Mouse (Mus musculus): ENCODE results near the gene Stx11. TPM values are rescaled to one million over a fixed set of nuclear protein-coding genes. Genes with fewer than 3 reads are reported as not detected.

Gene Stx11
- polyA plus RNA-seq, 1 experiment = 6.9 TPM

- Histone ChIP-seq H3K4me2 (ENCODE audit: low read depth) (no peak overlapping the region), H3K36me3 (ENCODE audit: control insufficient read depth, insufficient read depth) (no peaks in the 10 kb centered on the region), H3K79me2 (ENCODE audit: control insufficient read depth, insufficient read depth) (no peaks in the 10 kb centered on the region), H3K4me3 (no peak overlapping the region), H3K27me3 (ENCODE audit: control insufficient read depth, insufficient read depth, insufficient read length) (no peaks in the 10 kb centered on the region), H3ac (ENCODE audit: control insufficient read depth, insufficient read length) (no peak overlapping the region)
- TF ChIP-seq CEBPB (IDR thresholded peaks at IDR 0.05; ENCODE audit: insufficient read depth, poor library complexity, severe bottlenecking) (no peak), REST (IDR thresholded peaks at IDR 0.05; ENCODE audit: insufficient read depth, insufficient read length) (no peak), MYOG (IDR thresholded peaks at IDR 0.05; ENCODE audit: control insufficient read depth in 1 of 3, insufficient read depth in 1 of 3, insufficient read length in 2 of 3, low read depth in 2 of 3) (no peak), MAX (IDR thresholded peaks at IDR 0.05; ENCODE audit: low read depth) (no peak), TCF12 (IDR thresholded peaks at IDR 0.05; ENCODE audit: insufficient read depth, poor library complexity, severe bottlenecking) (no peak), POLR2AphosphoS2 (IDR thresholded peaks at IDR 0.05; ENCODE audit: insufficient read length, low read depth) (no peak), MYOD1 (IDR thresholded peaks at IDR 0.05; ENCODE audit: control insufficient read depth in 1 of 3, insufficient read length in 2 of 3, low read depth in 2 of 3) (no peak), POLR2A (IDR thresholded peaks at IDR 0.05; ENCODE audit: insufficient read length, low read depth) (no peak), E2F4 (IDR thresholded peaks at IDR 0.05; ENCODE audit: insufficient read depth) (no peak), USF1 (IDR thresholded peaks at IDR 0.05; ENCODE audit: low read depth) (no peak), TCF3 (IDR thresholded peaks at IDR 0.05; ENCODE audit: insufficient read length, low read depth) (no peak), SRF (IDR thresholded peaks at IDR 0.05; ENCODE audit: control insufficient read depth, insufficient read length, low read depth) (no peak)
Measured at GRCm38 (mm10) chr10:12985028-12985427, 20.9 kb upstream of the Stx11 start.

DNA sequence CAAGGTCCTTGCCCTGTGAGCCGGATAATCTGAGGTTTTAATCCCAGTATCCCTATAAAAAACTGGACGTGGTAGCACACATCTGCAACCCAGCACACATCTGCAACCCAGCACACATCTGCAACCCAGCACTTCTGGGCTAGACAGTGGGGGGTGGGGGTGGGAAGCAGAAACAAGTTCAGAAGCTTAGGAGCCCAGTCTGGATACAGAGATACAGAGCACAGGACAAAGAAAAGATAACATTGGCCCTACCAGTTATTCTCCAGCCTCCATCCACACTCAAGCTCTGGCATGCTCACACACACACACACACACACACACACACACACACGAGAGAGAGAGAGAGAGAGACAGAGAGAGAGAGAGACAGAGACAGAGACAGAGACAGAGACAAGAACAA lies 19.4 kb upstream of the Stx11 start:
- no peaks in the 10 kb centered on the region for H3K27me3 ChIP-seq (ENCODE audit: control insufficient read depth, insufficient read depth, insufficient read length)
- TF ChIP-seq E2F4 (IDR thresholded peaks at IDR 0.05; ENCODE audit: insufficient read depth) (no peak), SRF (IDR thresholded peaks at IDR 0.05; ENCODE audit: control insufficient read depth, insufficient read length, low read depth) (no peak), CEBPB (IDR thresholded peaks at IDR 0.05; ENCODE audit: insufficient read depth, poor library complexity, severe bottlenecking) (no peak), MAX (IDR thresholded peaks at IDR 0.05; ENCODE audit: low read depth) (no peak), TCF3 (IDR thresholded peaks at IDR 0.05; ENCODE audit: insufficient read length, low read depth) (no peak), REST (IDR thresholded peaks at IDR 0.05; ENCODE audit: insufficient read depth, insufficient read length) (no peak)
- no peak overlapping the region for H3K4me2 ChIP-seq (ENCODE audit: low read depth)

DNA sequence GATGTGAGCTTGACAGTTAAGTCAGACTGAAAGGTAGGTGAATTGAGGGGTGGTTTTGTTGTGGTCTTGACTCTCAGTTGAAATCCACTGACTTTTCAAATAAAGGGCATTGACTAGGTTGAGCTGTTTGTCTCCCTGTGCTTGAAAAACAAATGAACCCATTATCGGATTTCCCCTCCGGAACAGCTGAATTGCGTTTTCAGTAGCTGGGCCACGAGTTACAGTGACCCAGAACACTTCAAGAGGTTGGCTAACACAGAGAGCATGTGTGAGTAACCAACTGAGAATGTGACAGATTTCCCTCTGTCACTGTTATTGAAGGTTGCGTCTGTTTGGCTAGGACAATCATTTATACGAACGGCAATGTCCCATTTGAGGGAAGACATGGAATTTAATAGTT lies 17.0 kb upstream of the Stx11 start:
- Histone ChIP-seq H3K36me3 (ENCODE audit: control insufficient read depth, insufficient read depth) (no peaks in the 10 kb centered on the region), H3K4me3 (no peak overlapping the region), H3ac (ENCODE audit: control insufficient read depth, insufficient read length) (no peak overlapping the region), H3K79me2 (ENCODE audit: control insufficient read depth, insufficient read depth) (no peaks in the 10 kb centered on the region), H3K27me3 (ENCODE audit: control insufficient read depth, insufficient read depth, insufficient read length) (no peaks in the 10 kb centered on the region), H3K4me2 (ENCODE audit: low read depth) (no peak overlapping the region)
- no peak for TF ChIP-seq USF1 (IDR thresholded peaks at IDR 0.05; ENCODE audit: low read depth)
- TF ChIP-seq POLR2AphosphoS2 (IDR thresholded peaks at IDR 0.05; ENCODE audit: insufficient read length, low read depth) = no peak
- no peak for TF ChIP-seq MAX (IDR thresholded peaks at IDR 0.05; ENCODE audit: low read depth)
- TF ChIP-seq REST (IDR thresholded peaks at IDR 0.05; ENCODE audit: insufficient read depth, insufficient read length) = no peak
- TF ChIP-seq MYOG (IDR thresholded peaks at IDR 0.05; ENCODE audit: control insufficient read depth in 1 of 3, insufficient read depth in 1 of 3, insufficient read length in 2 of 3, low read depth in 2 of 3) = peak in 2 of 3 experiments; percentile 36 to 40

More for the DNA sequence above, 19.4 kb upstream of the Stx11 start:
- Histone ChIP-seq H3ac (ENCODE audit: control insufficient read depth, insufficient read length) (no peak overlapping the region), H3K79me2 (ENCODE audit: control insufficient read depth, insufficient read depth) (no peaks in the 10 kb centered on the region), H3K4me3 (no peak overlapping the region), H3K36me3 (ENCODE audit: control insufficient read depth, insufficient read depth) (no peaks in the 10 kb centered on the region)

- no peaks in the 10 kb centered on the region for H3K79me2 ChIP-seq (ENCODE audit: control insufficient read depth, insufficient read depth)
- H3K36me3 ChIP-seq (ENCODE audit: control insufficient read depth, insufficient read depth) = no peaks in the 10 kb centered on the region
- TF ChIP-seq SRF (IDR thresholded peaks at IDR 0.05; ENCODE audit: control insufficient read depth, insufficient read length, low read depth) (no peak), MYOG (IDR thresholded peaks at IDR 0.05; ENCODE audit: control insufficient read depth in 1 of 3, insufficient read depth in 1 of 3, insufficient read length in 2 of 3, low read depth in 2 of 3) (peak in 1 of 3 experiments; percentile 41)
- no peak overlapping the region for H3K4me2 ChIP-seq (ENCODE audit: low read depth)
- no peaks in the 10 kb centered on the region for H3K27me3 ChIP-seq (ENCODE audit: control insufficient read depth, insufficient read depth, insufficient read length)
- H3K4me3 ChIP-seq = no peak overlapping the region
- no peak overlapping the region for H3ac ChIP-seq (ENCODE audit: control insufficient read depth, insufficient read length)
Measured at GRCm38 (mm10) chr10:12977787-12978212, 13.7 kb upstream of the Stx11 start.

DNA sequence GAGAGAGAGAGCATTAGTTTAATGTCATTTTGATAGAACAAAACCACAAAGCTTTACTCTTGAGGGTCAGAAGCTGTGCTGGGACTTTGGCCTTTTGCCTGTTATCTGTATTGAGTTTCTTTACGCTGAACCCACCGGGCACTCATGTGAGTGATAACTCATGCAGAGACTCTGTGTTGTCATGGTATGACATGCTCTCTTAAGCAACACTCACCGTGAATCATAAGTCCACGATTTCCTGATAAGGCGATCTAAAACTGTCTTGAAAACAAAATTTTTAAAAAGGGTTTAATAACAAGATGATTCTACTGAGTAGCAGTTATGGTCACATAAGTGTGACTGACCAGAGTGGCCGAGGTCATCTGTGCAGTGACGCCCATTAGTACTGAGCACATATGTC lies 12.5 kb upstream of the Stx11 start:
- H3K79me2 ChIP-seq (ENCODE audit: control insufficient read depth, insufficient read depth) = no peaks in the 10 kb centered on the region
- H3K36me3 ChIP-seq (ENCODE audit: control insufficient read depth, insufficient read depth) = no peaks in the 10 kb centered on the region
- no peaks in the 10 kb centered on the region for H3K27me3 ChIP-seq (ENCODE audit: control insufficient read depth, insufficient read depth, insufficient read length)
- TF ChIP-seq CEBPB (IDR thresholded peaks at IDR 0.05; ENCODE audit: insufficient read depth, poor library complexity, severe bottlenecking) = peak; percentile 24; the same call in 1 of the 2 replicates
- no peak for TF ChIP-seq MYOD1 (IDR thresholded peaks at IDR 0.05; ENCODE audit: control insufficient read depth in 1 of 3, insufficient read length in 2 of 3, low read depth in 2 of 3)
- TF ChIP-seq TCF12 (IDR thresholded peaks at IDR 0.05; ENCODE audit: insufficient read depth, poor library complexity, severe bottlenecking) = no peak
- no peak overlapping the region for H3K4me3 ChIP-seq
- no peak overlapping the region for H3ac ChIP-seq (ENCODE audit: control insufficient read depth, insufficient read length)
- H3K4me2 ChIP-seq (ENCODE audit: low read depth) = no peak overlapping the region

GRCm38 (mm10) chr10:12975957-12976356 lies 11.9 kb upstream of the Stx11 start:
- no peak for TF ChIP-seq TCF12 (IDR thresholded peaks at IDR 0.05; ENCODE audit: insufficient read depth, poor library complexity, severe bottlenecking)
- no peak for TF ChIP-seq TCF3 (IDR thresholded peaks at IDR 0.05; ENCODE audit: insufficient read length, low read depth)
- TF ChIP-seq USF1 (IDR thresholded peaks at IDR 0.05; ENCODE audit: low read depth) = no peak
- no peak for TF ChIP-seq MYOD1 (IDR thresholded peaks at IDR 0.05; ENCODE audit: control insufficient read depth in 1 of 3, insufficient read length in 2 of 3, low read depth in 2 of 3)
- TF ChIP-seq SRF (IDR thresholded peaks at IDR 0.05; ENCODE audit: control insufficient read depth, insufficient read length, low read depth) = no peak
- no peak for TF ChIP-seq POLR2A (IDR thresholded peaks at IDR 0.05; ENCODE audit: insufficient read length, low read depth)
- TF ChIP-seq E2F4 (IDR thresholded peaks at IDR 0.05; ENCODE audit: insufficient read depth) = no peak
- TF ChIP-seq CEBPB (IDR thresholded peaks at IDR 0.05; ENCODE audit: insufficient read depth, poor library complexity, severe bottlenecking) = no peak
- no peak for TF ChIP-seq MYOG (IDR thresholded peaks at IDR 0.05; ENCODE audit: control insufficient read depth in 1 of 3, insufficient read depth in 1 of 3, insufficient read length in 2 of 3, low read depth in 2 of 3)
- TF ChIP-seq POLR2AphosphoS2 (IDR thresholded peaks at IDR 0.05; ENCODE audit: insufficient read length, low read depth) = no peak
- no peak for TF ChIP-seq REST (IDR thresholded peaks at IDR 0.05; ENCODE audit: insufficient read depth, insufficient read length)
- TF ChIP-seq MAX (IDR thresholded peaks at IDR 0.05; ENCODE audit: low read depth) = no peak
- H3K79me2 ChIP-seq (ENCODE audit: control insufficient read depth, insufficient read depth) = no peaks in the 10 kb centered on the region
- H3K27me3 ChIP-seq (ENCODE audit: control insufficient read depth, insufficient read depth, insufficient read length) = no peaks in the 10 kb centered on the region
- no peaks in the 10 kb centered on the region for H3K36me3 ChIP-seq (ENCODE audit: control insufficient read depth, insufficient read depth)
- no peak overlapping the region for H3K4me2 ChIP-seq (ENCODE audit: low read depth)
- no peak overlapping the region for H3ac ChIP-seq (ENCODE audit: control insufficient read depth, insufficient read length)
- H3K4me3 ChIP-seq = no peak overlapping the region

All from myocyte (in vitro differentiated cells).